Comparison of ENCODE assay signal across 8 mouse cellular contexts in the genomic region with DNA sequence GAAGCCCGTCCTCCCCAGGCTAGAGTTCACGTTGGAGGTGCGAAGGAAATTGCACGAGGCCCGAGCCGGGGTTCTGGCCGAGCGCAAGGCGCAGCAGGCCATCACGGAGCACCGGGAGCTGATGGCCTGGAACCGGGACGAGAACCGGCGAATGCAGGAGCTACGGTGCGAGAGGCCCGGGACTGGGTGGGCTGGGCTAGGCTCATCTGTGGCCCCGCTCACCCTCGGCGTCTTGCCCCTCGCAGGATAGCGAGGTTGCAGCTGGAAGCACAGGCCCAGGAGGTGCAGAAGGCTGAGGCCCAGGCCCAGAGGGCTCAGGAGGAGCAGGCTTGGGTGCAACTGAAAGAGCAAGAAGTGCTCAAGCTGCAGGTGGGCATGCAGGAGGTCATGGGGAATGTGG. TPM values are rescaled to one million over a fixed set of nuclear protein-coding genes. Genes with fewer than 3 reads are reported as not detected.
DNase-seq lines count a peak whose midpoint lies in the region; ATAC-seq lines count a peak whose summit lies in the region.

No protein-coding gene starts in this region.

- peak; percentile 17 for ATAC-seq in cerebellum, adult (ENCODE audit: insufficient number of reproducible peaks, low FRiP score, low TSS enrichment)
- peak; percentile 44 for ATAC-seq in lung, embryonic 15.5 days (ENCODE audit: borderline replicate concordance, extremely low read depth, low FRiP score, low TSS enrichment)
- peak; percentile 41 for ATAC-seq in forebrain, embryonic 11.5 days (replicated peaks; ENCODE audit: low FRiP score)
- ATAC-seq in limb, embryonic 15.5 days (ENCODE audit: insufficient number of reproducible peaks, low FRiP score, low TSS enrichment, low read depth), result no peak
- ATAC-seq in stomach, embryonic 15.5 days (ENCODE audit: insufficient read depth, low FRiP score, low read depth), result 0 out of 2 replicates have a peak, but pooled peaks have one; percentile 8

- DNase-seq in cerebellum, adult 11 months, result no peak
- no peak for DNase-seq in lung, postnatal 4 days
- DNase-seq in forebrain, embryonic 11.5 days (ENCODE audit: low spot score), result no peak
- DNase-seq in c-Kit-positive CD71-positive TER-119-positive erythroid progenitor cells, embryonic 14.5 days (ENCODE audit: low spot score), result no peak

- H3K4me1 ChIP-seq in lung, embryonic 15.5 days, result peaks cover 14% of the 10 kb centered on the region
- H3K4me1 ChIP-seq in forebrain, embryonic 11.5 days (replicated peaks; ENCODE audit: control insufficient read depth, insufficient read depth, low read length), result peaks cover 7% of the 10 kb centered on the region; the same call in 1 of the 2 replicates
- H3K4me1 ChIP-seq in limb, embryonic 15.5 days, result peaks cover 26% of the 10 kb centered on the region
- peaks cover 13% of the 10 kb centered on the region for H3K4me1 ChIP-seq in stomach, embryonic 15.5 days

- WGBS in lung, embryonic 15.5 days, result under 1% methylated on average over 23 of the region's 23 CpGs
- WGBS in forebrain, embryonic 11.5 days, result under 1% methylated on average over 23 of the region's 23 CpGs
- WGBS in limb, embryonic 15.5 days, result under 1% methylated on average over 23 of the region's 23 CpGs
- under 1% methylated on average over 23 of the region's 23 CpGs for WGBS in stomach, embryonic 15.5 days

- peak overlapping the region; percentile 84 for H3K9ac ChIP-seq in lung, embryonic 15.5 days
- H3K9ac ChIP-seq in forebrain, embryonic 11.5 days (ENCODE audit: low read length), result peak overlapping the region; percentile 85
- H3K9ac ChIP-seq in limb, embryonic 15.5 days, result peak overlapping the region; percentile 90
- H3K9ac ChIP-seq in stomach, embryonic 15.5 days, result peak overlapping the region; percentile 94

- H3K9me3 ChIP-seq in lung, embryonic 15.5 days, result no peaks in the 10 kb centered on the region
- no peaks in the 10 kb centered on the region for H3K9me3 ChIP-seq in forebrain, embryonic 11.5 days (ENCODE audit: control insufficient read depth, low read length)
- no peaks in the 10 kb centered on the region for H3K9me3 ChIP-seq in limb, embryonic 15.5 days
- no peaks in the 10 kb centered on the region for H3K9me3 ChIP-seq in stomach, embryonic 15.5 days

- peak overlapping the region; percentile 88 for H3K4me2 ChIP-seq in lung, embryonic 15.5 days
- H3K4me2 ChIP-seq in forebrain, embryonic 11.5 days (ENCODE audit: low read depth, low read length, severe bottlenecking), result peak overlapping the region; percentile 93
- peak overlapping the region; percentile 80 for H3K4me2 ChIP-seq in limb, embryonic 15.5 days
- H3K4me2 ChIP-seq in stomach, embryonic 15.5 days, result peak overlapping the region; percentile 77

- peak overlapping the region; percentile 91 for H3K4me3 ChIP-seq in lung, embryonic 15.5 days
- H3K4me3 ChIP-seq in forebrain, embryonic 11.5 days (ENCODE audit: low read depth, low read length), result peak overlapping the region; percentile 86
- peak overlapping the region; percentile 86 for H3K4me3 ChIP-seq in limb, embryonic 15.5 days
- H3K4me3 ChIP-seq in stomach, embryonic 15.5 days (replicated peaks), result peak overlapping the region; percentile 99

- no peaks in the 10 kb centered on the region for H3K27me3 ChIP-seq in lung, embryonic 15.5 days
- H3K27me3 ChIP-seq in forebrain, embryonic 11.5 days (ENCODE audit: control insufficient read depth, insufficient read depth, low read length), result no peaks in the 10 kb centered on the region
- no peaks in the 10 kb centered on the region for H3K27me3 ChIP-seq in limb, embryonic 15.5 days
- no peaks in the 10 kb centered on the region for H3K27me3 ChIP-seq in stomach, embryonic 15.5 days (replicated peaks)

- no peak overlapping the region for H3K27ac ChIP-seq in lung, embryonic 15.5 days
- no peak overlapping the region for H3K27ac ChIP-seq in forebrain, embryonic 11.5 days (ENCODE audit: low read depth, low read length)
- peak overlapping the region; percentile 54; the same call in 1 of the 2 replicates for H3K27ac ChIP-seq in limb, embryonic 15.5 days
- no peak overlapping the region for H3K27ac ChIP-seq in stomach, embryonic 15.5 days

- 0 out of 2 replicates have a peak, but pooled peaks cover 8% of the 10 kb centered on the region for H3K36me3 ChIP-seq in lung, embryonic 15.5 days
- no peaks in the 10 kb centered on the region; the same call in 1 of the 2 replicates for H3K36me3 ChIP-seq in forebrain, embryonic 11.5 days (ENCODE audit: control insufficient read depth, insufficient read depth, low read length)
- peaks cover 23% of the 10 kb centered on the region for H3K36me3 ChIP-seq in limb, embryonic 15.5 days
- 0 out of 2 replicates have a peak, but pooled peaks cover 3% of the 10 kb centered on the region for H3K36me3 ChIP-seq in stomach, embryonic 15.5 days

RNA-seq across cellular contexts. Expression of gene Mrps26, which starts 0.5 kb away (rescaled TPM):
- polyA plus RNA-seq in lung, embryonic 15.5 days (2015; fragmentation: Nextera tagmentation; extraction: Ambion mirVana), result 79.7 and 83.1 TPM in 2 replicates
- polyA plus RNA-seq in forebrain, embryonic 11.5 days (2014; fragmentation: Nextera tagmentation; extraction: Ambion mirVana), result 70.5 and 81.0 TPM in 2 replicates
- polyA plus RNA-seq in limb, embryonic 15.5 days (2015; fragmentation: Nextera tagmentation; extraction: Ambion mirVana), result 93.6 and 101 TPM in 2 replicates
- polyA plus RNA-seq in stomach, embryonic 15.5 days (2015; fragmentation: Nextera tagmentation; extraction: Ambion mirVana), result 80.8 and 87.4 TPM in 2 replicates

RNA-seq across cellular contexts. Expression of gene Oxt, which starts 11.9 kb away (rescaled TPM):
- not detected in 2 replicates for polyA plus RNA-seq in lung, embryonic 15.5 days (2015; fragmentation: Nextera tagmentation; extraction: Ambion mirVana)
- polyA plus RNA-seq in forebrain, embryonic 11.5 days (2014; fragmentation: Nextera tagmentation; extraction: Ambion mirVana), result not detected in 2 replicates
- polyA plus RNA-seq in limb, embryonic 15.5 days (2015; fragmentation: Nextera tagmentation; extraction: Ambion mirVana), result not detected in 2 replicates
- polyA plus RNA-seq in stomach, embryonic 15.5 days (2015; fragmentation: Nextera tagmentation; extraction: Ambion mirVana), result not detected in 2 replicates

RNA-seq across cellular contexts. Expression of gene Avp, which starts 18.3 kb away (rescaled TPM):
- not detected in 2 replicates for polyA plus RNA-seq in lung, embryonic 15.5 days (2015; fragmentation: Nextera tagmentation; extraction: Ambion mirVana)
- not detected in 2 replicates for polyA plus RNA-seq in forebrain, embryonic 11.5 days (2014; fragmentation: Nextera tagmentation; extraction: Ambion mirVana)
- not detected in 2 replicates for polyA plus RNA-seq in limb, embryonic 15.5 days (2015; fragmentation: Nextera tagmentation; extraction: Ambion mirVana)
- not detected in 2 replicates for polyA plus RNA-seq in stomach, embryonic 15.5 days (2015; fragmentation: Nextera tagmentation; extraction: Ambion mirVana)
